Mouse (Mus musculus) gastrocnemius, postnatal 14 days (tissue): Measurements from ENCODE around the gene Rraga. TPM values are rescaled to one million over a fixed set of nuclear protein-coding genes. Genes with fewer than 3 reads are reported as not detected.
"Not testable (repeated sequence)": the region's sequence is repeated elsewhere in the genome, so short reads cannot be mapped to it uniquely, and the experiment has no call there.

Experiments used
- DNase-seq: peaks from one replicate; pipeline ENCODE4 v3.0.0; 2021; ENCODE audit warnings: mixed read lengths
- intact Hi-C: fragments of 180-260 bp; cut with DNase I; formaldehyde crosslinking; loops from one replicate; pipeline ENCODE4 v1.15.1; 2025; ENCODE audit warnings: low total_unique reads
- total RNA-seq, 2 experiments: library from RNA; stranded (reverse); gene quantifications; 2 replicates each; pipeline ENCODE4 v1.2.3; 2021

The Rraga gene
- total RNA-seq, 2 experiments from 2014 or later: 51.6 to 58.1 TPM

DNA sequence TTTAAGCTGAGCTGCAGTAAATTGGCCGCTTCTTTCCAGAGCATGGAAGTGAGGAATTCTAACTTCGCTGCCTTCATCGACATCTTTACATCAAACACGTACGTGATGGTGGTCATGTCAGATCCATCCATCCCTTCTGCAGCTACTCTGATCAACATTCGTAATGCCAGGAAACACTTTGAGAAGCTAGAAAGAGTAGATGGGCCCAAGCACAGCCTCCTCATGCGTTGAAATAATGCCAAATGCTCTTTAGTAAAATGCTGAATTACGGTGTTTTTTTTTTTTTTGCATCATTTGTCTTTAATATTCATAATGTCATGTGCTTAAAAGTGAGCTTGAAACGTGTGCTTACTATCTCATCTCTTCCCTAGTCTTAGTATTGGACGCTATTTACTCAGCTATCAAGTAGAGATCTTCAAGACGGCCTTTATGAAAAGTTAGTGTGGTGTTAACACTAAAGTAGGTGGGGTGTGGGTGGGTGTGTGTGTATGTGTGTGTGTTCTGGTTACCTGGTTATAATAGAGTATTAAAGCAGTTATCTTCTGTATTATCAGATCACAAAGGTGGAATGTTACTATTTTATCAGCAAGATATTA, 1.3 kb downstream of the Rraga start:
- intact Hi-C loops: no loop called here
- DNase-seq: no peak

DNA sequence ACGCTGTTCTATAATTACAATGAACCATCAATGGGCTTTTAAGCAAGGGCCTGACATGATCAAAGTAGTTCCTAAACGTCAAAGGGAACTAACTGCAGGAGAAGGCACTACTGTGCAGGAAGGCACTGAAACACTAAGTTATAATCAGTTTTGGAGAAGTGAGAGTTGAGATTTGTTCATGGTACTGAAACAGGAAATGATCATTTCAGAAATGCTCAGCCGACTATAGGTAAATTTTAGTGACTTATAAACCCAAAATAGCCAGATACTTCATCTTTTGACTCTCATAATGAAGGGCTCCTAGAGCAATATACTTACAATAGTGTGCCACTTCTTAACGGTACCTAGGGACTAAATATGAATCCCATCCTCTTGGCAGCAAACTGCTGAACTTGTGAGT, 4.6 kb downstream of the Rraga start:
- intact Hi-C loops: no loop called here
- DNase-seq: no peak

DNA sequence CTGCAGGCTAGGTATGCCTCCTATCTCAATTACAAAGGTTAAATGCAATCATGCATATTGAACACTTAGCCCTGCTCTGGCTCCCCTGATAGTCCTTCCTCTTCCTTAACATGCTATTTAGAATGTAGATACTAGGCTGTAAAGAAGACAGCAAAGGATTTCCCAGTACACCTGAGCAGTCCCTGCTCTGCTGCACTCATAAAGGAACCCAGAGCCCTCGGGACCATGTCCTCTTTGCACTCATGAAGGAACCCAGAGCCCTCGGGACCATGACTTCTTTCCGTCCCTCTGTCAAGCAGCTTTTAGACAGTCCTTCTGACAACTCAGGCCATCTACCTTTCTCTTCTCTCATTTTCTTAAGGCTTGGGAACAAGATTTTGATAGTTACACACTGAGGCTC, 5.1 kb downstream of the Rraga start:
- intact Hi-C loops: no loop called here
- DNase-seq: no peak

DNA sequence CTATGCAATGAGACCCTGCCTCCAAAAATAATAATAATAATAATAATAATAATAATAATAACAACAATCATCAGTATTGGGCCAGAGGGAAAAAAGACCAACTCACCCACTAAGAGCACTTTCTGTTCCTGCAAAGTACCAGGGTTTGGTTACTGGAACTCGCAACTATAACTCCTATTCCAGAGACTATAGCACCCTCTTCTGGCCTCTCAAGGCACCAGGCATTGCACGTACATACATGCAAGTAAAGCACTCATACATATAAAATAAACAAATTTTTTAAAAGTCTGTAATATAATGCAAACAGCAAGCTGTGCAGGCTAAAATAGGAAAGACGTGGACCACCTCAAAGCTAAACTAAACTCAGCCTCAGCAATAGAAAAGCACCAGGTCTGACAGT, 12.8 kb downstream of the Rraga start:
- intact Hi-C loops: no loop called here
- no peak for DNase-seq

DNA sequence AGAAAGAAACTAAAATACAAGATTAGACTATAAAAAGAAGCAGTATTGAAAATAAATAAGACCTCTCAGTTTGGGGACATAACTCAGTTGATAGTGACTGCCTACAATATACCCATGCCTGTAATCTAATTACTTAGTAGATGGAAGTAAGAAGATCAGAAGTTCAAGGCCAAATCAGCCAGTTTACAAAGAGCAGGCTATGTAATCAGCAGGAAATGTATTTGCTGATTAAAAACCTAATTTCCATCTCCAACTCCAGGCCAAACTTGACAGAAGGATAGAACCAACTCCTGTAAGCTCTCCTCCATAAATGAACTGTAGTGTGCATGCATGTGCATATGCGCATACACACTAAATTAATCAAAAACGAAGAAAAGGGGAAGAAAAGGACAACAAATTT, 15.8 kb downstream of the Rraga start:
- intact Hi-C loops: no loop called here
- DNase-seq: no peak

DNA sequence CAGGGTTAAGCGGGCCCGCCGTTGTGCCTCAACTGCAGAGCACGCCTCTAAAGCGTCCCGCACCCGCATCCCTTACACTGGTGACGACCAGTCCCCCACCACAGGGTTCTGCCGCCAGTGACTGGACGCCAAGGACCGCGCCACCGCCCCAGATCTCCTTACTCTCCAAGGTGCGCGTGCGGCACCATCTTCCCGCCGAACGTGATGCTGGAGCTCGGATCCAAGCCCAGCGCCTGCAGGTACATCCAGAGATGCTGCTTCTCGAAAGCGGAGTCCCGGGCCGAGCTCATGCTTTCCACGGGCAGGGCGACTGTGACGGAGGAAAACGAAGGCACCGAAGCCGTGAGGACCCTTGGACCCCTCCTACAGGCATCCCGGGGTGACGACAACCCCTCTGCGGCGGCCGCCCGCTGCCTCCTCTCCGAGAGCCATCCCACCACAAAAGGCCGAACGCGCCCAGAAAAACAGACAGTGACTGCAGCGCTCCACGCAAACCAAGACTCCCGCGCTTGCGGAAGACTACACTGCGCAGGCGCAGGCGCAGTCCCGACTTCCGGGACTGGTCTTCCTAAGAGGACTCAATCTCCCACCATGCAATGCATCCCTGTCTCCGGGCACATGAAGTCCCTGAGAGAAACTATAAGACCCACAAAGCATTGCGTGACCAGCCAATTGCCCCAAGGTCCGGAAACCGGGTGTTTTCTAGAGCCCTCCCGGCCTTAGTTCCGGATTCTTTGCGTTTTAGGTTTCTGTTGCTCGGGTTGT, 36.2 kb downstream of the Rraga start, which contains the start of gene Haus6:
Haus6 (minus strand) TSS at position 532 of the 765 bp plus-strand sequence.
- intact Hi-C loops: no loop called here

DNA sequence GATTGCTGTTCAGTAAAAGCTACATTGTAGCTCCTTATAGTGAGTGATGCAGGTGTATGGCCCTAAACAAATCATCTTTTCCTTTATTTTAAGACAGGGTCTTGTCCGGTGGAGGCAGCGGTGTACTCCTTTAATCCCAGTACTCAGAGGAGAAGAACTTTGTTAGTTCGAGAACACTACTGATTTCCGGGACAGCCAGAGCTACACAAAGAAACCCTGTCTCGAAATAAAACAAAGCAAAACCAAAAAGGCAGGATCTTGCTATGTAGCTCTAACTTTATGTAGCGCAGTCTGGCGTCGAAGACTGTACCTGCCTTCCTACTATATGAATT, 36.8 kb downstream of the Rraga start:
- no peak for DNase-seq
- intact Hi-C loops: no loop called here

More for the DNA sequence above, 36.2 kb downstream of the Rraga start, which contains the start of gene Haus6:
- peak; percentile 90 for DNase-seq

DNA sequence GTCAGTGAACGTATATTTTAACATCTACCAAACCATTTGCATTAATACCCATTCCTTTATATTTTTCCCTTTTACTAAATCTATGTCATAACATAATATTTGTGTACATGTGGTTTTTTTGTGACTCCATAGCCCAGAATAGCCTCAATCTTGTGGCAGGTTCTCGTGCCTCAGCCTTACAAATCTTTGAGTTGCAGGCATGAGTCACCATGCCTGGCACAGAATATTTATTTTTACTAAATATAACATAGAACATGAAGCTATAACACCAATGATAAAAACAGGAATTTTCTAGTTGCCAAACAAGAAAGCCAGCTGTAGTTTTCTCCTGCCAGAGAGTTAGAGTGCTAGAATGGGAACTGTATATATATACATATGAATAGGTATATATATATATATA, 45.0 kb downstream of the Rraga start:
- intact Hi-C loops: no loop called here
- DNase-seq: no peak

DNA sequence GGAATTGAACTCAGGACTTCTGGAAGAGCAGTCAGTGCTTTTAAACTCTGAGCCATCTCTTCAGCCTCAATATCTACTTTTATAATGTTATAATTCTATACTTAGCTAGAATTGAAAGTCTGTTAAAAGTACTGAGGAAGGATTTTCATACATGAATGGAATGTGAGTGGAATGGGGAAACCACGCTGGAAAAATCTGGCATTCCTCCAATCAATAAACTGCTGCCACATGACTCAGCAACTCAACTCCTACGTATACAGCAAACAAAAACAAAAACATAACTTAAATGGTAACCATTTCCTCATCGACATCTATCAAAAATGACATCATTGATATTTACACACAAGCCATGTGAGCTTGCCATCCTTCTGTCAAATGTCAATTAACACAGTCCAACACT, 46.6 kb downstream of the Rraga start:
- no peak for DNase-seq
- intact Hi-C loops: no loop called here

DNA sequence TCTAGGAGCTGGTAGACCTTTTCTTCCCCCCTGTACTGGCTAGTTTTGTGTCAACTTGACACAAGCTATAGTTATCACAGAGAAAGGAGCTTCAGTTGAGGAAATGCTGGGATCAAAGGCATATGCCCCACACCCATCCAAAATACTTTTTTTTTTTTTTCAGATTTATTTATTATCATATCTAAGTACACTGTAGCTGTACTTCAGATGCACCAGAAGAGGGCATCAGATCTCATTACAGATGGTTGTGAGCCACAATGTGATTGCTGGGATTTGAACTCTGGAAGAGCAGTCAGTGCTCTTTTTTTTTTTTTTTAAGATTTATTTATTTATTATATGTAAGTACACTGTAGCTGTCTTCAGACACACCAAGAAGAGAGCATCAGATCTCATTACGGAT, 47.1 kb downstream of the Rraga start:
- DNase-seq, intact Hi-C loops: not testable (repeated sequence)

DNA sequence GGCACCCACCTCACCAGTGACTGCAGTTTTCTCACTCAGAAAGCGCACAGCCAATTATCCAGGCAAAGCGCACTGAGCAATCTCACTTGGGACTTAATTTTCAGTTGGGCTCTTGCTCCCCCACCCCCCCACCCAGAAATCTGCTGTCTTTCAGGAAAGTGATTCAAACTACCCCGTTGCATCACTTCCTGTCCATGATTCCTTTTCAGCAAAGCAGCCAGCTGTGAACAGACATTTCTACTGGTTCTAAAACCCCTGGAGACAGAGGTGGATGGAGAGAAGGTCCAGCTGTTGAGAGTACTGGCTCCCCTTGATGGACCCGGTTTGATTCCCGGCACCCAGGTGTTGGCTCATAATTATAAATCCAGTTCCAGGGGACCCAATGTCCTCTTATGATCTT, 50.0 kb downstream of the Rraga start:
- DNase-seq: no peak
- intact Hi-C loops: no loop called here

DNA sequence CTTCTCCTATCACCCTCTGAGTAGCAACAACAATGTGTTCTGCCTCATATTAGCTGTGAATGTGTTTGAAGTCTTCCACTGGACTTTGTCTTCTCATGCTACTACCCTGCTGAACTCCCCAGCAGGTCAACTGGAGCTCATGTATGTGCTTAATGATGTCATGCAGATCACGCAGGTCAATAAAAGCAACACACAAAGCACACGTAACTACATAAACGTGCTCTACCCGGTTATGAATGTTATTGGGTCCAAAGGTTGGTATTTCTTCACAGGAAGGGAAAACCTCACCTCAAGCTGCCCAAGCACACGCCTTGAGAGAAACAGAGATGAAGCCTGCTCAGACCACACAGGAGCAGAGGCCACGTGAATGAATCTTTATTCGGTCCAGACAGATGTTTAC, 51.0 kb downstream of the Rraga start:
- not testable (repeated sequence) for DNase-seq
- intact Hi-C loops: loop anchor here (2.0 kb wide), 1 partner anchor 30 kb away; no protein-coding TSS in a partner anchor

Other genes with a start within 250 kb of the Rraga start
- gene Saxo1, start 17.3 kb upstream of the Rraga start, total RNA-seq: under 1 TPM in 1 of 2 experiments, not detected in 1; 0.29 TPM
- 1 to 10 TPM; 4.3 to 5.0 TPM for gene Haus6, start 36.4 kb downstream of the Rraga start, total RNA-seq
- 10 to 100 TPM; 56.6 to 69.7 TPM for gene Plin2, start 94.4 kb downstream of the Rraga start, total RNA-seq
- 10 to 100 TPM; 16.5 to 18.4 TPM for gene Dennd4c, start 172.9 kb downstream of the Rraga start, total RNA-seq